Mouse (Mus musculus) macrophage (primary cell): ENCODE data around the gene Alkbh3. TPM values are rescaled to one million over a fixed set of nuclear protein-coding genes. Genes with fewer than 3 reads are reported as not detected.

ENCODE experiments used
- H3K27ac ChIP-seq: fragments of 350-480 bp; formaldehyde crosslinking; 2 replicates; pipeline ENCODE4 v1.9.0; 2021
- H3K36me3 ChIP-seq: fragments of 350-480 bp; formaldehyde crosslinking; 2 replicates; pipeline ENCODE4 v1.9.0; 2021; ENCODE audit errors: inconsistent target
- H3K4me3 ChIP-seq: fragments of 350-480 bp; formaldehyde crosslinking; 2 replicates; pipeline ENCODE4 v1.9.0; 2021; ENCODE audit errors: inconsistent target
- H3K79me2 ChIP-seq: fragments of 350-480 bp; formaldehyde crosslinking; 2 replicates; pipeline ENCODE4 v1.9.0; 2021; ENCODE audit errors: inconsistent target
- WGBS: methylation state at CpG from one replicate; pipeline ENCODE4 v1.1.7; 2026; ENCODE audit warnings: inconsistent platforms; ENCODE audit not compliant: missing documents; 5-methylcytosine and 5-hydroxymethylcytosine counted together
- polyA plus RNA-seq: library from polyadenylated mRNA; stranded (reverse); fragments of 250-400 nt; gene quantifications from 3 replicates; pipeline ENCODE4 v1.2.4, GENCODE M21; 2018; ENCODE audit warnings: inconsistent platforms
- total RNA-seq, 78 experiments: library from RNA; depleted of rRNA; stranded (reverse); fragments of 250-400 nt; gene quantifications; 1 replicate in 9 of 78; 2 replicates in 24 of 78; 3 replicates in 43 of 78; 4 replicates in 2 of 78; pipeline ENCODE4 v1.2.4; 2018; ENCODE audit warnings: inconsistent platforms in 56 of 78

Alkbh3 gene
- 100 to 1,000 TPM in 14 of 26 experiments, 10 to 100 TPM in 12; 54.4 to 153 (median 104) TPM for total RNA-seq (2018; cell fraction: chromatin; rRNA removed)
- total RNA-seq (2018; cell fraction: cytosol; rRNA removed), result 10 to 100 TPM; 30.0 to 44.0 (median 37.6) TPM
- 10 to 100 TPM; 40.9 to 98.4 (median 65.8) TPM for total RNA-seq (2018; cell fraction: nucleus; rRNA removed)
- 31.9 to 40.7 TPM (median 37.9 TPM) in 3 replicates for polyA plus RNA-seq

DNA sequence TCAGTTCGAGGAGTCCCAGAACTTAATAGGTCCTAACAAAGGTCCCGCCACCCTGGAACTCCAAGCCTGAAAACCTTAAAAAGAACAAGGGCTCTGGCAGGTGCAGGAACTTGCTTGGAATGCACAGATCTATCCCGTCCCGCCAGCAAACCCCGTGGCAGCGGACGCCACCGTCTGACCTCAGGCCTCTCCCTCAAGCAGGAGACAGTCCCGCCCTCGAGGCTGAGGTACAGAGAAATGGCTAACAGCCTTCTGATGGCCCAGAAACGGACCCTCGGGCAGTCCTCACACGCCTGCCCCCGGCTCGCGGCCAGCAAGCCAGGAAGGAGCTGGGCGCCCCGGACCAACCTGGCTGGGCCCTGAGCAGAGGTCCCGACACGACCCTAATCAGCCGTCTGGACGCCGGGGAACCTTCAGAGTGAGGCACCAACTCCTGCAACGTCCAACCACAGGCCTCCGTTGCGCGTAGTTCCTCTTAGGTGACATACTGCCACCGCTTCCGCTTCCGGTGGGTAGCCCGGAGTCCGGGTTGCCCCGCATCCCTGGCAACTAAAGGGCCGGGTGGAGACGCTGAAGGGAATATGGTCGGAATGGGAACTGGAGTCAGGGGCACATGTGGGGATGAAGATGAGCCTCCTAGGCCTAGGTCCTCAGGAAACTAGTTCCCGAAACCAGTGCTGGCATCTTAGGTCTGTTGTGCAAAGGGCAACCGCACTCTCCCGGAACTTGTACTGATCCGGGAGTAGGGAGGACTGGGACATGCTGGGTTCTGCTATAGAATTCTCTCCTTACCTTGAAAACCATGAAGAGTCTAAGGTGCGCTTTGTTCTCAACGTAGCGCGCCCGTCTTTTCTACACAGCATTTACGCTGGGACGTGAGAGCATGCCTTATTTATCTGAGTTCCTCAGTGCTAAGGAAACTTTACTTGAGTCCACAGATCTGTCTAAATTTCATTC, at the start of gene Alkbh3:
TSS of gene Alkbh3 (minus strand) at position 473 of the 957 bp plus-strand sequence.
- Histone ChIP-seq H3K36me3 (peaks cover 28% of the 10 kb centered on the region), H3K27ac (peak within 1 kb of the TSS; percentile 24), H3K79me2 (peaks cover 23% of the 10 kb centered on the region), H3K4me3 (peak within 1 kb of the TSS; percentile 94)
- 4% methylated on average over 47 of the region's 47 CpGs for WGBS

- Histone ChIP-seq H3K79me2 (no peaks in the 10 kb centered on the region), H3K27ac (no peak overlapping the region), H3K4me3 (no peak overlapping the region), H3K36me3 (no peaks in the 10 kb centered on the region)
- 76% methylated on average over 5 of the region's 5 CpGs for WGBS
These were observed 48.9 kb upstream of the Alkbh3 start for GRCm38 (mm10) chr2:94059459-94059858.

- Histone ChIP-seq H3K27ac (no peak overlapping the region), H3K36me3 (no peaks in the 10 kb centered on the region), H3K4me3 (no peak overlapping the region), H3K79me2 (no peaks in the 10 kb centered on the region)
These were observed 44.2 kb upstream of the Alkbh3 start for GRCm38 (mm10) chr2:94054813-94055212.

DNA sequence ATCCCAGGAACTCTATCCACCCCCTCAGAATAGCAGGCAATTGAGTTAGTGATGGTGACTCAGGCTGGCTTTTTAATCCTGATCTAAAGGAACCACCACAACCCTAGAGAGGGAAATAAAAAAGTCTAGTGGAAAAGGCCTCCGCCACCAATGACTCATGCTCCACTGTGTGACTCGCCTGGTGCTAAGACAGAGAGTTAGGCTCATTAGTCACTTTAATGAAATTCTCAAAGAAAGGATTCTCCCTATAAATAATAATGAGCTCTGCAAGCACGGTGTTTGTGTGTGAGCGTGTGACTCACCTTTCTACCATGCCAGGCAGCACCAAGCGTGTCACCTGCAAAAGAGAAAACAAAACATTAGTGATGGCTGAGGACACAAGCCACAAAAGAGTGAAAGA, 41.3 kb upstream of the Alkbh3 start:
- no peak overlapping the region for H3K4me3 ChIP-seq
- H3K27ac ChIP-seq, result no peak overlapping the region
- no peaks in the 10 kb centered on the region for H3K36me3 ChIP-seq
- 75% methylated on average over 5 of the region's 5 CpGs for WGBS
- peaks cover 8% of the 10 kb centered on the region for H3K79me2 ChIP-seq

GRCm38 (mm10) chr2:94050901-94051300, 40.3 kb upstream of the Alkbh3 start:
- Histone ChIP-seq H3K36me3 (no peaks in the 10 kb centered on the region), H3K27ac (no peak overlapping the region), H3K79me2 (peaks cover 8% of the 10 kb centered on the region), H3K4me3 (no peak overlapping the region)
- 96% methylated on average over 3 of the region's 3 CpGs for WGBS

DNA sequence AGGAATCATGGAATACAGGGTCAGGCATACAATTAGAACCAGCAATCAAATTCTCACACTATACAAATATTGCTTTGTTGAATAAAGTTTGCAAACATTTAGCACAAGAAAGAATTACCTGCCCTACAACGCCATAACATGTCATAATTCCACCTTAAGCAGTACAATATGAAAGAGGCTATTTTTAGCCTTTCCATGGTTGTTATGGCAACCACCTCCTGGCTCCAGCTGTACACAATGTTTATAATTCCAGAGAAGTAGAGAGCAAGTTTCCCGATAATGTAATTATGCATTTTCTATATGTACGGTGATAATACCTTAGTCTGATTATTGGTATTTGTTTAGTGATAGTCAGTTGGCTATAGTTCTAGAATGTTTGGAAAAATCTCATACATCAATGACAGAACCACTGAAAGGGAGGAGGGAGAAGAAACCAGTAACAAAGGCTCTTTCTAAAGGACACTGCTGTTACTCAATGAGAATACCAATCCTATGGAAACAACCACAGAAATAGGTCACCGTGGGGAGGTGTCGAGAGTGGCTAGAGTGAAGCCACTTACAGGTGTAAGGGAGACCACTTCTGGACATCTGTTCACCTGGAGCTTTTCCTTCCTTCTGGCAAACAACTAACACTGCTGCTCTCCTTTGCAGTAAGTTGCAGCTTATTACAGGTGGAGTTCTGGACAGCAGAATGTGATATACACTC, 39.0 kb upstream of the Alkbh3 start:
- no peak overlapping the region for H3K4me3 ChIP-seq
- WGBS, result 98% methylated on average over 5 of the region's 5 CpGs
- no peak overlapping the region for H3K27ac ChIP-seq
- H3K36me3 ChIP-seq, result no peaks in the 10 kb centered on the region
- H3K79me2 ChIP-seq, result peaks cover 8% of the 10 kb centered on the region

- no peak overlapping the region for H3K4me3 ChIP-seq
- no peak overlapping the region for H3K27ac ChIP-seq
- H3K36me3 ChIP-seq, result no peaks in the 10 kb centered on the region
- H3K79me2 ChIP-seq, result peaks cover 8% of the 10 kb centered on the region
- WGBS, result 94% methylated on average over 5 of the region's 5 CpGs
These were observed 38.3 kb upstream of the Alkbh3 start for GRCm38 (mm10) chr2:94048733-94049470.

DNA sequence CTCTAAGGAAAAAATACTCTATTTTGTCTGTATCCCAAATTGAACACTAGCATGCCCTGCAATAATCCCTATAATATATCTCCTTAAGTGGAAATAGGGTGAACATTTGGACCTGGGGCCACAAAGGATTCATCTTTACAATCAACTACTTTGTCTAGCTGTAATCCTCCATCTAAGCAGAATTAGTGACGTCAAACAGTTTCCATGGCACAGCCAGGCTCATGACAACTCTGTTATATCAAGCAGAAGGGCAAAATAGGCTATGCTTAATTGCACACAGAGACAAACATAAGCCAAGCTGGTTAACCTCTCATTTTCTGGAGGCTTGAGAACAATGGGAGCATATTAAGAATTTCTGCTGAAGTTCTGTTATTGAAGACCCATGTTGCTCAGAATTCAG, 37.7 kb upstream of the Alkbh3 start:
- Histone ChIP-seq H3K79me2 (peaks cover 8% of the 10 kb centered on the region), H3K36me3 (no peaks in the 10 kb centered on the region), H3K27ac (no peak overlapping the region), H3K4me3 (no peak overlapping the region)
- WGBS, result 100% methylated on average over 1 of the region's 1 CpGs

GRCm38 (mm10) chr2:94045411-94046090, 34.9 kb upstream of the Alkbh3 start:
- Histone ChIP-seq H3K79me2 (peaks cover 8% of the 10 kb centered on the region), H3K27ac (no peak overlapping the region), H3K36me3 (no peaks in the 10 kb centered on the region), H3K4me3 (no peak overlapping the region)
- WGBS, result 75% methylated on average over 6 of the region's 6 CpGs

DNA sequence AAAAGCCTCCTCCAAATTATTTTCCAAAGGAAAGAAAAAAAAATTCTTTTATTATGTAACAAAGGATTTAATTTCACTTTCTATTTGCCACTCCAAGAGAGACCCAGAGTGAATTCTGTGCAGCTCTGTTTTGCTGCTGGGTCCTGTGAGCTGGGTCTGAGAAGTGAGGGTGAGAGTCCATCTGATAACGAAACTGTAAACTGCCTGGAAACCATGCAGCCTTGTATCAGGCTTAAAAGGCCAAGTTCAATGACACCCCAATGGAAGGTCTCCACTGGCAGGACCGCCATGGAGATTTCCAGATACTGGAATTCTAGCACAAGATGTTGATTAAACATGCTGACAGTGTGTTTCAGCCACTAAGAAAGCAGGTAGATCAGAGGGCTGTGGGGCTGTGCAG, 33.6 kb upstream of the Alkbh3 start:
- peaks cover 8% of the 10 kb centered on the region for H3K79me2 ChIP-seq
- 91% methylated on average over 2 of the region's 2 CpGs for WGBS
- H3K36me3 ChIP-seq, result no peaks in the 10 kb centered on the region
- H3K27ac ChIP-seq, result no peak overlapping the region
- no peak overlapping the region for H3K4me3 ChIP-seq

DNA sequence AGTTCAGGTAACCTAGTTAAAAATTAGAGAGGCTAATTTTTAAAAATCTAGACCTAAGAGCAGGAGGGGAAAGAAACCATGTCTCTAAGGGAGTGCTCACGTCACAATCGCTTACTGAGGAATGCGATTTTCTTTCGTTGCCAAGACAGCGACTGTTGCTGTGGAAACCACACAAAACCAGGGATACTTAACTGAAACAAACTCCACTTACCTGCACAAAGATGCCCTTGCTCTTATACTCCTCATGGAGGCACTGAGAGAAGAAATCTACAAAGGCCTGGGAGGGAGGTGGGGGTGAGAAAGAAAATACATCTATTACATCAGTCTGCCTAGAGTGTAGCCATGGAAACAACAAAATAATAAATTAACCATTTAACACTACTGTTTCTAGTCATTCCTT, 33.1 kb upstream of the Alkbh3 start:
- 94% methylated on average over 5 of the region's 5 CpGs for WGBS
- no peak overlapping the region for H3K27ac ChIP-seq
- H3K36me3 ChIP-seq, result no peaks in the 10 kb centered on the region

DNA sequence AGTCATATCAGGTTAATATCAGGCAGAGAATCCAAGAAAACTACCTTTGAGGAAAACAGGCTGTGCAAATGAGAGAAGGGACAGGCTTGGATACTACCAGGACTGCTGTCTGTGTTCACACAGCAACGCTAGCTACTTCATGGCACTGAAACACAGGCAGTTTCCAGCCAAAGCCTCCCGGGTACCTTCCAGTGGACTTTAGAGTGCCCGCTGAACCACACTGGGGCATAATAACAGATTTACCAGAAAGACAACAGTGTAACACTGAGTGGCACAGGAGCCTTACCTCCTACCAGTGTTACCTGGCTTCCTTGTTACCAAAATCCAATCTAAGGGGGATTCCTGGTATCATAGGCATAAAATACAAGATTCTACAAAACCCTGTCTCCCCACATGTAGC, 31.9 kb upstream of the Alkbh3 start:
- peaks cover 4% of the 10 kb centered on the region; the same call in 1 of the 2 replicates for H3K79me2 ChIP-seq
- no peak overlapping the region for H3K27ac ChIP-seq
- no peak overlapping the region for H3K4me3 ChIP-seq
- H3K36me3 ChIP-seq, result no peaks in the 10 kb centered on the region
- 100% methylated on average over 3 of the region's 3 CpGs for WGBS

More for the DNA sequence above, 33.1 kb upstream of the Alkbh3 start:
- peaks cover 8% of the 10 kb centered on the region for H3K79me2 ChIP-seq
- no peak overlapping the region for H3K4me3 ChIP-seq

GRCm38 (mm10) chr2:94040391-94041125, 30.0 kb upstream of the Alkbh3 start:
- no peaks in the 10 kb centered on the region for H3K36me3 ChIP-seq
- 92% methylated on average over 5 of the region's 5 CpGs for WGBS

More at GRCm38 (mm10) chr2:94040391-94041125, 30.0 kb upstream of the Alkbh3 start:
- Histone ChIP-seq H3K4me3 (no peak overlapping the region), H3K79me2 (no peaks in the 10 kb centered on the region), H3K27ac (no peak overlapping the region)
